Mouse (Mus musculus) lung, postnatal 25 days (tissue): ENCODE measurements around the gene Prrg2.
"Not testable (repeated sequence)": the region's sequence is repeated elsewhere in the genome, so short reads cannot be mapped to it uniquely, and the experiment has no call there.

Experiments
- DNase-seq: peaks from one replicate; pipeline ENCODE4 v3.0.0; 2022; ENCODE audit warnings: low spot score

Gene Prrg2

DNA sequence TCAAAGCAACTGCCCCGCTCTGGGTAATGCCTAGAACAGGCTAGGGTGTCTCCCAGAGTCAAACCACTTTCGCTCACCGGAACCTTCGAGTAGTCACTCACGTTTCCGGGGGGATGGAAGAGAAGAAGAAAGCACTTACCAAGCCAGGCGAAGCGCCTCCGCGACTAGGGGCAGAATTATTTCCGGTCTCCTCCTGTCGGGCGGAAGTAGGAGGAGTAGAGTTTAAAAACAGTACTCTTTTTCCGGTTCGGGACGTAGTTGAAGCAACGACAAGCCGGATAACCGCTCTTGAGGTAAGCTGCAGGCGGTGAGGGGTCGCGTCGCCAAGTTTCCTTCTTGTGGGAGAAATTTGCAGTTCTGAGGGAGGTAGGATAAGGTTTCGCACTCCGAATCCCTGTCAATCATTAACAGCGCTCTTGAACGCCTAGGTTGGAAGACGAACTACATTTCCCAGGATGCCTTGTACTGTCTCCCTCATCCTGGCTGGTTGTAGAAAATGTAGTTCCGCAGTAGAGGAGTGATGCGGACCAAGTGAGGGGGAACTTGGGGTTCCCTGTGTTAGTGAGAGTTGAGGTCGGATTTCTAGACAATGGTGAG is at the start of gene Prrg2, which contains the start of gene Nosip:
Gene Prrg2, minus strand, starts transcription at position 439 of the 597 bp plus-strand sequence.
Gene Nosip, plus strand, starts transcription at position 191 of the 597 bp plus-strand sequence.
- peak; percentile 97 for DNase-seq

- DNase-seq, result no peak
Measured at GRCm38 (mm10) chr7:45111940-45112339, 49.5 kb upstream of the Prrg2 start.

DNA sequence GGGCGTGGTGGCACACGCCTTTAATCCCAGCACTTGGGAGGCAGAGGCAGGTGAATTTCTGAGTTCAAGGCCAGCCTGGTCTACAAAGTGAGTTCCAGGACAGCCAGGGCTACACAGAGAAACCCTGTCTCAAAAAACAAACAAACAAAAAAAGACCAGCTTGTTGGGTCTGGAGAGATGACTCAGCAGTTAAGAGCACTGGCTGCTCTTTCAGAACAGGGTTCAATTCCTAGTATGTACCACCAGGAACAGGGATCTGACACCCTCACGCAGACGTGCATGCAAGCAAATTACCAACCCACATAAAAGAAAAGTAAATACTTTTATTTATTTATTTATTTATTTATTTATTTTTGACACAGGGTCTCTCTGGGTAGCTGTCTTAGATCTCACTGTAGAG is 47.6 kb upstream of the Prrg2 start:
- DNase-seq, result not testable (repeated sequence)

- no peak for DNase-seq
Measured at GRCm38 (mm10) chr7:45107052-45107645, 44.7 kb upstream of the Prrg2 start.

GRCm38 (mm10) chr7:45106441-45106840 is 44.0 kb upstream of the Prrg2 start:
- no peak for DNase-seq

DNA sequence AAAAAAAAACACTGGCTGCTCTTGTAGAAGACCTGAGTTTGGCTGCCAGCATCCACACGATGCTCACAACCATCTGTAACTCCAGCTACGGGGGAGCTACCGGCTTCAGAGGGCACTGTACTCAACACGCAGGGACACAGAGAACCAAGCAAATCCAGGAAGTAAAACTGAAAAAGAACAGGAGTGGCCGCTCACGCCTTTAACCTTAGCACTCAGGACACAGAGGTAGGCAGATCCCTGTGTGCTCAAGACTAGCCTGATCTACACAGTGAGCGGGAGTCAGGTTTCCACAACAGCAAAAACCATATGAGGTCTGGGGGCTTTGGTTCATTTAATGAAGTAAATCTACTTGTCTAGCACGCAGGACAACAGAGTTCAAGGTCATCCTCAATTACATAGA is 43.0 kb upstream of the Prrg2 start:
- DNase-seq, result no peak

GRCm38 (mm10) chr7:45104941-45105340 is 42.5 kb upstream of the Prrg2 start:
- no peak for DNase-seq

- DNase-seq, result peak; percentile 98
Measured at GRCm38 (mm10) chr7:45103652-45104180, 41.2 kb upstream of the Prrg2 start, which contains the start of gene Fcgrt. TSS of gene Fcgrt (minus strand) at chr7:45103851.

- no peak for DNase-seq
Measured at GRCm38 (mm10) chr7:45102940-45103585, 40.6 kb upstream of the Prrg2 start.

DNA sequence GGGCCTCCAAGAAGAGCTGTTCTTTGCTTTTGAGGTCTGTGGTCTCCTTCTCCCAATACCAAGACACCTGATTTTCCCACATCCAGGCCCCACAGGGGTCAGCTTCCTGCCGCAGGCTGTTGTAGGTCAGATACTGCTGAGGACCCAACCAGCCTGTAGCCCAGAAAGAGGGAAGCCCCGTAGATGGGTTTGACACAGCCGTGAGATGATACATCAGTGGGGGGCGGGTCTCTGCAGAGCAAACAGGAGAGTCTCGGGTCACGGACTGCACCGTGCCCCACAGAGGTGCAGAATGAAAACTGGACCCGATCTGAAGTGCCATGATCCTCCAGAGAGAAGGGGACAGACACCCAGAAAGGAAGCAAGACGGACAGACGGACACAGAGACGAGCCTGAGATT is 40.0 kb upstream of the Prrg2 start:
- DNase-seq, result no peak

DNA sequence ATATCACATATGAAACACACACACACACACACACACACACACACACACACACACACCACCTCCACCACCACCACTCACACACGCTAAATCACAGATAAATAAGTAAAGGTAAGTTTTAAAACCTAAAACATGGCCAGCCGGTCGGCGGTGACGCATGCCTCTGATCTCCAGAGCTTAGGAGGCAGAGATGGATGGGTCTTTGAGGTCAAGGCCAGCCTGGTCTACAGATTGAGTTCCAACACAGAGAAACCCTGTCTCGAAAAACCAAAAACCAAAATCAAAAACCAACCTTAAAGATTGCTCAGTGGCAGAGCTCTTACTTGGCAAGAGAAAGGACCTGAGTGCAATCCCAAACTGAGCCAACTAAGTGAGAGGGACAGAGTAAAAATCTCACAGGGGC is 37.6 kb upstream of the Prrg2 start:
- no peak for DNase-seq

DNA sequence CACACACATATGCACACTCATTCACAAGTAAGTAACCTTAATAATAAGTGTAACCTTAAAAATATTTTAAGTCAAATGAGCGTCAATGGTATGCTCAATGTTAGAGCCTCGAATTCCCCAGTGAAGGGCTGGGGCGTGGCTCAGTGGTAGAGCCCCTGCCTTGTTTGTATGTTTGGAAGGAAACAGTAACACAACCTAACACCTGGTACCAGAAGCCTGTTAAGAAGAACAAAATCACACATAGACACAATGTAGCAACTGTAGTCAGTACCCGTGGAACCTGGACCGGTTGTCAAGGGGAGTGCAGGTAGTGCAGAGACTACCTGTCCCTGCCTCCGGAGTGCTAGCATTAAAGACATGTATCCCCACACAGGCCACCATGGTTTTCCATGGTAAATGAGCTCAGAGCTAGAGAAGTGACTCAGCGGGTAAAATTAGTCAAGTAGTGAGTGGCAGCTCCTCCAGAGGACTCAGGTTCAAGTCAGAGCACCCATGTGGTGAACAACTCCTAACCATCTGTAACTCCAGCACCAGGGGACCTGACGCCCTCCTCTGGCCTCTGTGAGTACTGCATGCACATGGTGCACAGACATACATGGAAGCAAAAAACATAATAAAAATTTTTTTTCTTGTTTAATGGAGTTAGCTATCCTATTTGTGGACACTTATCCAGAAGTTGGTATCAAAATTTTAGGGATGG is 36.2 kb upstream of the Prrg2 start:
- no peak for DNase-seq

DNA sequence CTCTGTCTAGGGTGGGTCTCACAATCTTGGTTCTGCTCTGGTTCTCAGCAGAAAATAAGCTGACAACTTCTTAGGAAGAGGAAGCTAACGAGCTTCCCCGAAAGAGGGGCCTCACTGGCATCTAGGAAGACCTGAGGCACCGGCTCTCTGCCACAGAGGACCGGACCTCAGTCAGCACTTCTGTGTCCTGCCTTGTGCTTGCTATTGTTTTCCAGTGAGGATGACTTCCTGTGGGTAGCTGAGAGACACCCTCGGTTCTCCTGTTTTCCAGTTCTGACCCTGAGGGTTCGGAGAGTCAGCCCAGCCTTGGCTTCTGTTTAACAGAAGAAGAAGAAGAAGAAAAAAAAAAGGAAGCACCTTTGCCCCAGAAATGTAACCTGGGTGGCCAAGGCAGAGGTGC is 35.0 kb upstream of the Prrg2 start:
- no peak for DNase-seq

DNA sequence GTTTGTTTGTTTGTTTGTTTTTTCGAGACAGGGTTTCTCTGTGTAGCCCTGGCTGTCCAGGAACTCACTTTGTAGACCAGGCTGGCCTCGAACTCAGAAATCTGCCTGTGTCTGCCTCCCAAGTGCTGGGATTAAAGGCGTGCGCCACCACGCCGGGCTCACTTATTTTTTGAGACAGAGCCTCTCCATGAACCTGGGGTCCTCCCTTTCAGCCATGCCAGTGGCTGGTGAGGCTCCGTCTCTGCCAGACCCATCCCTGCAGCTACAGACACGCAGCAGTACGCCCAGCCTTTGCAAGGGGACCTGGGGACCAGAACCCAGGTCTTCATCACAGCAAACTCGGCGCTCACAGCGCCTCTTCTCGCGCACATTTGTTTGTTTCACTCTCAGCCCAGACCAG is 33.5 kb upstream of the Prrg2 start:
- not testable (repeated sequence) for DNase-seq

- DNase-seq, result peak; percentile 31
Measured at GRCm38 (mm10) chr7:45095367-45095766, 32.9 kb upstream of the Prrg2 start.

DNA sequence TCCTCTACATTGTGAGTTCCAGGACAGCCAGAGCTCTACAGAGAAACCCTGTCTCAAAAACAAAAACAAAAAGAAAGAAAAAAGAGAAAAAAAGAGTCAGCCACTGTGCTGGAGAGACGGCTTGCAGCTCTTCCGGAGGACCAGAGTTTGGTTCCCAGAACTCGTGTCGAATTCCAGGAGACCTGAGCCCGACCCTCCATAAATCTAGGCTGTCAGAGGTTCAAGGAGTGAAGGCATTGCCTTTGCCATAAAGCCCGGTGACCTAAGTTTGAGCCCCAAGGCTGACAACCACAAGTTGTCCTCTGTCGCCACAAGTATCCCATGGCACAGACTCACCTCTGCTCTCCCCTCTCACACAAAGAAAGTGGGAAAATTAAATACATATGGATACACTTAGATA is 31.6 kb upstream of the Prrg2 start:
- no peak for DNase-seq

- no peak for DNase-seq
Measured at GRCm38 (mm10) chr7:45093516-45093905, 31.0 kb upstream of the Prrg2 start.

DNA sequence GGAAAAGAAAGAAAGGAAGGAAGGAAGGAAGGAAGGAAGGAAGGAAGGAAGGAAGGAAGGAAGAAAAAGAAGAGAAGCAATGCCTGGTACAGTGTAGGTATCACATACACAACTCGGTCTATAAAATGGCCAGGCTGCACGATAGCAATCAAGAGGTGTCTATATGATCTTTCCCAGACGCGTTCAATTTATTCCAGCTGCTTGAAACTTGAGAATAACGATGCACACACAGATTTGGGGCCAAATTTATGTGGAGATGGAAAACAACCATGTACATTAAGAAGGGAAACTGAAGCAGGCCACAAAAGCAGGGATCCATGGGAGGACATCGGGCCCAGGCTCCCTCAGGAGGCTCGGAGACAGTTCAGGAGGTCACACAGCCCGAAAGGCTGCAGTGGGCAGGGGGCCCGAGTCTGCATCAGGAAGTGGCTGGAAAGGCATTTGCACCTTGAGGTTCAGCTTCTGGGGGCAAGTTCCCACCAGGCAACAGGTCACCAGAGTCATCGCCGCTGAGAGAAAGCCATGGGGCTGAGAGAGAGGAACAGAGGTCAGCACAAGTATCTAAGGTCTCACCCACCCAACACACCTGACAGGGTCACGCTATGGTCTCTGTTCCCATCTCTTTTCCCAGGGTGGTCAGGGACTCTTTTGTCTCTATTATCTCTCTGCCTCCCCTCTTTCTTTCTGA is 30.5 kb upstream of the Prrg2 start:
- no peak for DNase-seq

GRCm38 (mm10) chr7:45092048-45092447 is 29.6 kb upstream of the Prrg2 start, which contains the start of gene Rcn3:
TSS of gene Rcn3 (minus strand) at chr7:45092221.
- peak; percentile 63 for DNase-seq

GRCm38 (mm10) chr7:45091001-45091990 is 28.8 kb upstream of the Prrg2 start:
- DNase-seq, result no peak
